Mouse (Mus musculus): Measurements from ENCODE around the gene Tst. TPM values are rescaled to one million over a fixed set of nuclear protein-coding genes. Genes with fewer than 3 reads are reported as not detected.

The Tst gene
- polyA plus RNA-seq, 1 experiment, result 86.1 TPM

DNA sequence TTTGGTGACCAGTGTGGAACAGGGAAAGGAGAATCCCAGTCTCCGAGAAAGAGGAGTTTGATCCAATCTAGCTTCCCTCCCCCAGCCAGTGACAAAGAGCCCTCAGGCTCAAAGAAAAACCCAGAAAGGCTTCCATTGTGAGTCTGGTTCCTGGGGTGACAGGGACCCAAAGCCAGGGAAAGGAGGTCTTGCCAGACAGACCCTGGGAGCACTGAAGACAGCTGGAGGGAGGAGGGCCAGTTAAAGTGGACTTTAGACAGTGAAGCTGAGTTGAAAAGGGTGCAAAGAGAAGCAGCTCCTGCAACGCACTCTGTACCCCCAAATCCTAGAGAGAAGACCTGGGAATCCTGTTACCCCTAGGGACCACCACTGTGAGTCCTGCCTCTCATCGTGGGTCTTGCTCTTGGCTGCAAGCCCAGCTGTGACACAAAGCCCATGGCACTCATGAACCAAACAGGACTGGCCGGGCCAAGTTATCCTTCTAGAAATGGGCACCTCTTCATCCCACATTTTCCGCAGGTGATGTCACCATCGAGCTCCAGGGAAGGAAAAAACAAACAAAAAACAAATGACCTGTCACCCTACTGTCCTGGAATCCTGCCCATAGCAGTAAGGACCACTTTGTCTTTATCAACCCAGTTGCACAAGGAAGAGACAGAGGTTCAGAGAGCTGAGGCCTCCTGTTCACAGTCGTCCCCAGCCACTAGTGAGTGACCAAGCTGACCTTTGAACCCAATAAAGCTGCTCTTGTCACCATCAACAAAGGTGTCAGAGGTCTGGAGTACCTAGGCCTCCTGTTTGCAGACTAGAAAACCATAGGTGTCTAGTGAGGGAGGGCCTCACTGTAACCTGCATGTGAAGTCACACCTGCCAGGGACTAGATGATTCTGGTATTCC, 21.2 kb downstream of the Tst start:
- WGBS, result 56% methylated on average over 7 of the region's 7 CpGs
- Histone ChIP-seq H3K27me3 (ENCODE audit: control insufficient read depth, insufficient read depth, low read length) (no peaks in the 10 kb centered on the region), H3K27ac (ENCODE audit: insufficient read depth, low read length) (peak overlapping the region; percentile 51), H3K4me3 (replicated peaks; ENCODE audit: insufficient read depth, low read depth, low read length) (no peak overlapping the region), H3K4me1 (ENCODE audit: control insufficient read depth, insufficient read depth, low read length) (peaks cover under 1% of the 10 kb centered on the region; the same call in 1 of the 2 replicates)
- no peak for TF ChIP-seq CTCF (IDR thresholded peaks at IDR 0.05; ENCODE audit: borderline replicate concordance, insufficient read depth, low read depth, low read length)
- no peak for TF ChIP-seq POLR2A (IDR thresholded peaks at IDR 0.05; ENCODE audit: borderline replicate concordance, insufficient read depth, low read length)
- peak; percentile 25 to 51 for DNase-seq

- peak overlapping the region; percentile 51; the same call in 1 of the 2 replicates for H3K27ac ChIP-seq (ENCODE audit: insufficient read depth, low read length)
- H3K4me3 ChIP-seq (replicated peaks; ENCODE audit: insufficient read depth, low read depth, low read length), result no peak overlapping the region
- H3K27me3 ChIP-seq (ENCODE audit: control insufficient read depth, insufficient read depth, low read length), result no peaks in the 10 kb centered on the region
- H3K4me1 ChIP-seq (ENCODE audit: control insufficient read depth, insufficient read depth, low read length), result no peaks in the 10 kb centered on the region
- DNase-seq, result peak; percentile 24 to 50
- TF ChIP-seq CTCF (IDR thresholded peaks at IDR 0.05; ENCODE audit: borderline replicate concordance, insufficient read depth, low read depth, low read length), result no peak
- no peak for TF ChIP-seq POLR2A (IDR thresholded peaks at IDR 0.05; ENCODE audit: borderline replicate concordance, insufficient read depth, low read length)
- 54% methylated on average over 11 of the region's 11 CpGs for WGBS
Observed at GRCm38 (mm10) chr15:78383450-78384219, 22.1 kb downstream of the Tst start.

DNA sequence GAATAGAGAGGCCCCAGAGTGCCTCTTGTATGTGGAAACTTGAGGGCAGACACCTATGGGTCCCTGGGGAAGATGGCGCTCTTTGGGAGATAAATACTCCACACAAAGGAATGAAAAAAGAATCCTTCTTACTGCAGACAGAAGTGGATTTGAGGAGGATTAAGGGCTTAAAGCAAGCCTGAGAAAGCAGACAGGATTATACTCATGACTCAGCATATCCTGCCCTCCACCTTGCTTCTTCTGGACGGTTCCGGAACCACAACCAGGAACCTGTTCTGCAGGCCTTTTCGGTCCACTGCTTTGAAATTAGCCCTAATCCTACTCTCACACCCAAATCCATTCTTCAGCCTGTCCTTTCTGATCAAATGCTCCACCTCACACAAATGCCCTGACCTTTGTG, 23.6 kb downstream of the Tst start:
- no peaks in the 10 kb centered on the region for H3K27me3 ChIP-seq (ENCODE audit: control insufficient read depth, insufficient read depth, low read length)
- no peak for DNase-seq
- H3K27ac ChIP-seq (ENCODE audit: insufficient read depth, low read length), result no peak overlapping the region
- TF ChIP-seq CTCF (IDR thresholded peaks at IDR 0.05; ENCODE audit: borderline replicate concordance, insufficient read depth, low read depth, low read length) (no peak), POLR2A (IDR thresholded peaks at IDR 0.05; ENCODE audit: borderline replicate concordance, insufficient read depth, low read length) (no peak)
- H3K4me1 ChIP-seq (ENCODE audit: control insufficient read depth, insufficient read depth, low read length), result no peaks in the 10 kb centered on the region
- no peak overlapping the region for H3K4me3 ChIP-seq (replicated peaks; ENCODE audit: insufficient read depth, low read depth, low read length)
- WGBS, result 95% methylated on average over 4 of the region's 4 CpGs

GRCm38 (mm10) chr15:78380741-78381140, 25.0 kb downstream of the Tst start:
- TF ChIP-seq POLR2A (IDR thresholded peaks at IDR 0.05; ENCODE audit: borderline replicate concordance, insufficient read depth, low read length), result no peak
- TF ChIP-seq CTCF (IDR thresholded peaks at IDR 0.05; ENCODE audit: borderline replicate concordance, insufficient read depth, low read depth, low read length), result no peak
- H3K4me1 ChIP-seq (ENCODE audit: control insufficient read depth, insufficient read depth, low read length), result no peaks in the 10 kb centered on the region
- WGBS, result 36% methylated on average over 4 of the region's 4 CpGs
- H3K27ac ChIP-seq (ENCODE audit: insufficient read depth, low read length), result no peak overlapping the region
- H3K27me3 ChIP-seq (ENCODE audit: control insufficient read depth, insufficient read depth, low read length), result no peaks in the 10 kb centered on the region
- no peak overlapping the region for H3K4me3 ChIP-seq (replicated peaks; ENCODE audit: insufficient read depth, low read depth, low read length)
- DNase-seq, result no peak

GRCm38 (mm10) chr15:78380208-78380607, 25.5 kb downstream of the Tst start:
- H3K4me1 ChIP-seq (ENCODE audit: control insufficient read depth, insufficient read depth, low read length), result no peaks in the 10 kb centered on the region
- no peak for TF ChIP-seq POLR2A (IDR thresholded peaks at IDR 0.05; ENCODE audit: borderline replicate concordance, insufficient read depth, low read length)
- TF ChIP-seq CTCF (IDR thresholded peaks at IDR 0.05; ENCODE audit: borderline replicate concordance, insufficient read depth, low read depth, low read length), result no peak
- 69% methylated on average over 2 of the region's 2 CpGs for WGBS
- H3K4me3 ChIP-seq (replicated peaks; ENCODE audit: insufficient read depth, low read depth, low read length), result no peak overlapping the region
- H3K27me3 ChIP-seq (ENCODE audit: control insufficient read depth, insufficient read depth, low read length), result no peaks in the 10 kb centered on the region
- no peak overlapping the region for H3K27ac ChIP-seq (ENCODE audit: insufficient read depth, low read length)
- DNase-seq, result no peak

DNA sequence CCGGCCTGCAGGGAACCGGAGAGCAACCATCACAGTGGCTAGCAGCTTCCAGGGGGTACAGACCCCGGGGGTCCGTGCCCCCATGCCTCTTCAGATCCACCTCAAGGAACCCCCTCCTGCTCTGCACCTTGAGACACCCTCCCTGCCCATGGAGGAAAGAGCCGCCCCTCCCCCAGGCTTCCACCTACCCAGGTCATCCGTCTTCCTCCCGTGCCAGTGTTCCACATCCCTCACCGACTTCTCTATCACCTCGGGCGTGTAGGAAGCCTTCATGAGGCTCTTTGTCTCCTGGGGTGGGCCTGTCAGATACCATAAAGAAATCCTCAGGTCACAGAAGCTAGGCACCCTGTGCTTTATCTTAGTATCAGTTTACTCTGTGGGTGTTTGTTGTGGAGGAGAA, 27.2 kb downstream of the Tst start:
- 90% methylated on average over 10 of the region's 10 CpGs for WGBS
- Histone ChIP-seq H3K27me3 (ENCODE audit: control insufficient read depth, insufficient read depth, low read length) (no peaks in the 10 kb centered on the region), H3K4me1 (ENCODE audit: control insufficient read depth, insufficient read depth, low read length) (no peaks in the 10 kb centered on the region), H3K4me3 (replicated peaks; ENCODE audit: insufficient read depth, low read depth, low read length) (no peak overlapping the region), H3K27ac (ENCODE audit: insufficient read depth, low read length) (no peak overlapping the region)
- no peak for TF ChIP-seq POLR2A (IDR thresholded peaks at IDR 0.05; ENCODE audit: borderline replicate concordance, insufficient read depth, low read length)
- DNase-seq, result no peak

DNA sequence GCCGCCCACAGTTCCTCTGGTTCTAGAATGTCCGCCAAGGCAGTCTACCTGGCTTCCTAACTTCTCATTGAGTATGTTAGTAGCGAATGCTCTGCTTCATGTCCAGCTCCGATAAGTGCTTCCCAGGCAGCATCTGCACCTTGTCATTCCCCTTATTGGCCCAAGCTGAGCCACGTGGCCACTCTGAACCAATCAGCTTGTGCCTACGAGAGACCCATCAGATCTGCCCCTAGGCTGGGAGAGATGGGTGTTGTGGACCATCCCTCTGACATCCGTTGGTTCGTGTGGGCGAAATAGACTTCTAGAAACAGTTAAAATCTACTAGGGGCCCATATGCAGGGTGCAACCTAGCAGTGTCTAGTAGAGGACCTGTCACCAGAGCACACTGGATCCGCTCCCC, 27.8 kb downstream of the Tst start:
- H3K4me3 ChIP-seq (replicated peaks; ENCODE audit: insufficient read depth, low read depth, low read length), result no peak overlapping the region
- no peaks in the 10 kb centered on the region for H3K4me1 ChIP-seq (ENCODE audit: control insufficient read depth, insufficient read depth, low read length)
- H3K27ac ChIP-seq (ENCODE audit: insufficient read depth, low read length), result no peak overlapping the region
- no peaks in the 10 kb centered on the region for H3K27me3 ChIP-seq (ENCODE audit: control insufficient read depth, insufficient read depth, low read length)
- DNase-seq, result no peak
- WGBS, result 92% methylated on average over 10 of the region's 10 CpGs
- TF ChIP-seq POLR2A (IDR thresholded peaks at IDR 0.05; ENCODE audit: borderline replicate concordance, insufficient read depth, low read length) (no peak), CTCF (IDR thresholded peaks at IDR 0.05; ENCODE audit: borderline replicate concordance, insufficient read depth, low read depth, low read length) (no peak)

All from cerebellum, adult 2 months (tissue).